Mouse (Mus musculus) cerebellum, adult 2 months (tissue): Measurements from ENCODE around the gene Rrm1.

Source experiments
- CTCF ChIP-seq: fragments of 200-500 bp; IDR thresholded peaks from 2 replicates; pipeline ENCODE4 v1.5.1; 2011; ENCODE audit warnings: low read depth, mild to moderate bottlenecking, control low read depth, low read length, moderate library complexity, borderline replicate concordance; ENCODE audit not compliant: insufficient read depth
- POLR2A ChIP-seq: fragments of 200-500 bp; IDR thresholded peaks from 2 replicates; pipeline ENCODE4 v1.6.1; 2011; ENCODE audit warnings: low read length, control low read depth, borderline replicate concordance; ENCODE audit not compliant: insufficient read depth

GRCm38 (mm10) chr7:102483665-102484064 lies 42.2 kb downstream of the Rrm1 start:
- TF ChIP-seq POLR2A, result no peak
- TF ChIP-seq CTCF, result no peak
